ENCODE assay signal across 8 mouse cellular contexts in genomic region chr12:51347988-51348697, GRCm38 (mm10). TPM values are rescaled to one million over a fixed set of nuclear protein-coding genes. Genes with fewer than 3 reads are reported as not detected.
A peak's percentile ranks its signal among the peaks of the same experiment; 100 is the strongest.
DNase-seq lines count a peak whose midpoint lies in the region; ATAC-seq and TF ChIP-seq lines count a peak whose summit lies in the region.

G2e3 (plus strand) TSS chr12:51348061.

- DNase-seq in gastrocnemius, adult 8-10 months (ENCODE audit: low spot score in 2 of 2), result peak; percentile 71 to 78
- DNase-seq in hindlimb bud, embryonic 11.5 days (ENCODE audit: extremely low spot score, low read depth, low spot score), result peak; percentile 67
- peak; percentile 66 to 77 for DNase-seq in left cerebral cortex, adult 8-10 months (ENCODE audit: low spot score in 2 of 2)
- DNase-seq in right cerebral cortex, postnatal 10 days (ENCODE audit: low spot score in 2 of 2), result peak; percentile 91 to 92
- DNase-seq in urinary bladder, postnatal 25 days (ENCODE audit: low spot score), result peak; percentile 76

- H3K27ac ChIP-seq in cortical plate, adult 2 months (ENCODE audit: insufficient read depth, low read length), result peak within 1 kb of the TSS; percentile 14; the same call in 1 of the 2 replicates

- peak; percentile 96 for ATAC-seq in activated CD4-positive, CD25-positive, alpha-beta regulatory T cell, adult 4 months

- TF ChIP-seq CTCF in cortical plate, adult 2 months (IDR thresholded peaks at IDR 0.05; ENCODE audit: extremely low read depth, insufficient read depth, low read length), result no peak

- H3K9me3 ChIP-seq in megakaryocyte, embryonic 14.5 days, result no peaks in the 10 kb centered on the region

- peak; percentile 68; the same call in 1 of the 2 replicates for TF ChIP-seq POLR2A in cortical plate, adult 2 months (IDR thresholded peaks at IDR 0.05; ENCODE audit: extremely low read depth, insufficient read depth, low read length)

- peak within 1 kb of the TSS; percentile 73 for H3K4me3 ChIP-seq in cortical plate, adult 2 months (ENCODE audit: insufficient read depth, low read length)
- peak within 1 kb of the TSS; percentile 96 for H3K4me3 ChIP-seq in megakaryocyte, embryonic 14.5 days (replicated peaks)

- H3K27me3 ChIP-seq in megakaryocyte, embryonic 14.5 days (replicated peaks), result no peaks in the 10 kb centered on the region

- H3K36me3 ChIP-seq in megakaryocyte, embryonic 14.5 days (replicated peaks; ENCODE audit: low read length), result peaks cover 21% of the 10 kb centered on the region

- no peaks in the 10 kb centered on the region; the same call in 1 of the 2 replicates for H3K4me1 ChIP-seq in cortical plate, adult 2 months (ENCODE audit: control insufficient read depth, insufficient read depth, low read length)
- peaks cover 14% of the 10 kb centered on the region; the same call in 1 of the 2 replicates for H3K4me1 ChIP-seq in megakaryocyte, embryonic 14.5 days

RNA-seq across cellular contexts. Expression of gene G2e3, which starts in this region (rescaled TPM):
- 10 to 100 TPM; 14.0 to 16.8 TPM for polyA plus RNA-seq in activated CD4-positive, CD25-positive, alpha-beta regulatory T cell, adult 4 months (2017; shearing (Covaris generic))
- polyA plus RNA-seq in cortical plate, adult 2 months (2012; rRNA removed), result 7.2 and 7.5 TPM in 2 replicates
- total RNA-seq in gastrocnemius, adult 8-10 months (2022), result 1 to 10 TPM; 1.4 to 2.1 (median 1.8) TPM
- total RNA-seq in left cerebral cortex, adult 8-10 months (2022), result 1 to 10 TPM; 6.8 to 8.4 (median 8.0) TPM
- 0.21 TPM in 1 of 2 replicates, not detected in the other for polyA plus RNA-seq in megakaryocyte, embryonic 14.5 days (2012; ENCODE audit: insufficient read depth, low replicate concordance)

Comparison
In these comparisons a context has a peak if more than half of its experiments do, and no peak if none do; other contexts are left out.
1. Peak in every context shown above with its lines: DNase-seq, ATAC-seq, H3K4me3 ChIP-seq and H3K27ac ChIP-seq.